Mouse (Mus musculus) liver, embryonic 11.5 days (tissue): ENCODE data around the gene Efnb3. TPM values are rescaled to one million over a fixed set of nuclear protein-coding genes. Genes with fewer than 3 reads are reported as not detected.
A peak's percentile ranks its signal among the peaks of the same experiment; 100 is the strongest.

Experiments
- ATAC-seq: fragments of 200-750 bp; cut with Nextera tagmentation; replicated peaks from 2 replicates; pipeline ENCODE4 v1.8.0; 2017; ENCODE audit warnings: moderate number of reproducible peaks, mild to moderate bottlenecking, moderate TSS enrichment, moderate library complexity; ENCODE audit not compliant: low FRiP score
- DNase-seq: peaks from one replicate; pipeline ENCODE4 v3.0.0-alpha.2; 2017; ENCODE audit warnings: low spot score
- H3K27ac ChIP-seq: fragments of 300-500 bp; sonication (generic); 2 replicates; pipeline ENCODE4 v1.5.1; 2014; ENCODE audit warnings: mild to moderate bottlenecking, low read depth, low read length, control low read depth
- H3K27me3 ChIP-seq: fragments of 300-500 bp; sonication (generic); replicated peaks from 2 replicates; pipeline ENCODE4 v1.6.1; 2014; ENCODE audit warnings: low read length, mixed read lengths; ENCODE audit not compliant: control insufficient read depth, insufficient read depth
- H3K36me3 ChIP-seq: fragments of 300-500 bp; sonication (generic); 2 replicates; pipeline ENCODE4 v1.6.1; 2014; ENCODE audit warnings: mild to moderate bottlenecking, low read length, moderate library complexity, mixed read lengths; ENCODE audit not compliant: control insufficient read depth, insufficient read depth
- H3K4me1 ChIP-seq: fragments of 300-500 bp; sonication (generic); replicated peaks from 2 replicates; pipeline ENCODE4 v1.6.1; 2014; ENCODE audit warnings: low read length, mixed read lengths; ENCODE audit not compliant: control insufficient read depth, insufficient read depth
- H3K4me2 ChIP-seq: fragments of 300-500 bp; sonication (generic); 2 replicates; pipeline ENCODE4 v1.6.1; 2014; ENCODE audit warnings: mild to moderate bottlenecking, control low read depth, moderate library complexity
- H3K4me3 ChIP-seq: fragments of 300-500 bp; sonication (generic); 2 replicates; pipeline ENCODE4 v1.5.1; 2014; ENCODE audit warnings: low read depth, low read length, control low read depth
- H3K9ac ChIP-seq: fragments of 300-500 bp; sonication (generic); 2 replicates; pipeline ENCODE4 v1.6.1; 2014; ENCODE audit warnings: low read depth, low read length, control low read depth
- H3K9me3 ChIP-seq: fragments of 300-500 bp; sonication (generic); 2 replicates; pipeline ENCODE4 v1.6.1; 2016; ENCODE audit warnings: low read length, inconsistent platforms, mixed read lengths; ENCODE audit not compliant: control insufficient read depth
- WGBS: fragments of 180-500 bp; shearing (Covaris S2); extraction: QIAGEN DNeasy Blood & Tissue Kit; methylation state at CpG from one replicate; pipeline ENCODE4 v1.1.7; 2014; 5-methylcytosine and 5-hydroxymethylcytosine counted together
- polyA plus RNA-seq: library from polyadenylated mRNA; unstranded; fragments of >200 nt; fragmentation: Nextera tagmentation; extraction: Ambion mirVana; gene quantifications from 2 replicates; pipeline ENCODE4 v1.2.1, GENCODE M21; 2014

The Efnb3 gene
- polyA plus RNA-seq, 1 experiment from 2014 or later: 2.4 TPM

DNA sequence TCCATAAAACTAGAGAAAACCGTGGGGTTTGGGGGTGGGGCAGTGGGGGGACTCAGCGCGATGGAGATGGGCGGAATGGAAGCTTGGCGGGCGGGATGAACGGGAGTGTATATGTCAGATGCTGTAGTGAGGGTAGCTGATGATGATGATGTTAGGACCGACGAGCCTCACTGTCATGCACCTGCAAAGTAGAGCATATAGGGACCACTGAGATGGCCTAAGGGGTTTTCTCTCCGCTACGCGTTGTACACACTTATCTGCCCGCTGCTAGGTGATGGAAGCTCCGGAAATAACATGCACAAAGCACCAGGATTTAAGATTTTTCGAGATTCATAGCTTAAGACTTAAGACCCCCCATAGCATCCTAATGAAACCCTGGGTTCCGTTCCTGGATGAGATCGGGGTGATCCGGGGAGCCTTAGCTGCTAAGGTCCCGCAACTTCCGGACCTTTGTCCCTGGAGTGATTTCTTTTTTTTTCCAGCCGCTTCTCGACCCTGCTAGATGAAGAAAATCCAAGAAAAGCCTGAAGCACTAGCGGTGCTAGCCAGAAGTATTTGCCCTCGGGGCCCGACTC, 20.7 kb upstream of the Efnb3 start:
- DNase-seq (no peak), ATAC-seq (no peak)
- Histone ChIP-seq H3K36me3 (no peaks in the 10 kb centered on the region), H3K27me3 (no peaks in the 10 kb centered on the region), H3K4me3 (peak overlapping the region; percentile 71), H3K4me1 (peaks cover 53% of the 10 kb centered on the region), H3K4me2 (peak overlapping the region; percentile 85), H3K27ac (peak overlapping the region; percentile 95), H3K9ac (peak overlapping the region; percentile 92), H3K9me3 (no peaks in the 10 kb centered on the region)
- WGBS: under 1% methylated on average over 25 of the region's 25 CpGs

DNA sequence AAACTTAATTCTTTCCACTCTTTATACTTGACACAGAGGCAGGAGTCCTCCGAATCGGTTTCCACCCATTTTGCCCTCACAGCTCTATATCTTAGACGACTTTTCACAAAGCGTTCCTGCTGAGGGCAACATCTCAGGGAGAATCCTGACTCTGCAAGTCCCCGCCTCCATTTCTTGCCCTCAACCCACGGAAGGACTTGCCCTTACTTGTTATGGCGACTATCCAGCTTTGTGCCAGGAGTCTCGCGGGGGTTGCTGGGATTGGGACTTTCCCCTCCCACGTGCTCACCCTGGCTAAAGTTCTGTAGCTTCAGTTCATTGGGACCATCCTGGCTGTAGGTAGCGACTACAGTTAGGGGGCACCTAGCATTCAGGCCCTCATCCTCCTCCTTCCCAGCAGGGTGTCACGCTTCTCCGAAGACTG, 20.1 kb upstream of the Efnb3 start, which contains the start of the genes Wrap53 and Trp53:
Gene Wrap53 (minus strand): TSS at position 165 of the 424 bp plus-strand sequence.
Gene Trp53 (plus strand): TSS at position 269 of the 424 bp plus-strand sequence.
- Histone ChIP-seq H3K4me1 (peaks cover 53% of the 10 kb centered on the region), H3K36me3 (no peaks in the 10 kb centered on the region; the same call in 1 of the 2 replicates), H3K27me3 (no peaks in the 10 kb centered on the region), H3K4me3 (peak within 1 kb of the TSS; percentile 71), H3K9ac (peak within 1 kb of the TSS; percentile 92), H3K4me2 (peak within 1 kb of the TSS; percentile 87), H3K9me3 (no peaks in the 10 kb centered on the region), H3K27ac (peak within 1 kb of the TSS; percentile 95)
- DNase-seq (peak; percentile 84), ATAC-seq (peak; percentile 62)
- under 1% methylated on average over 13 of the region's 13 CpGs for WGBS

DNA sequence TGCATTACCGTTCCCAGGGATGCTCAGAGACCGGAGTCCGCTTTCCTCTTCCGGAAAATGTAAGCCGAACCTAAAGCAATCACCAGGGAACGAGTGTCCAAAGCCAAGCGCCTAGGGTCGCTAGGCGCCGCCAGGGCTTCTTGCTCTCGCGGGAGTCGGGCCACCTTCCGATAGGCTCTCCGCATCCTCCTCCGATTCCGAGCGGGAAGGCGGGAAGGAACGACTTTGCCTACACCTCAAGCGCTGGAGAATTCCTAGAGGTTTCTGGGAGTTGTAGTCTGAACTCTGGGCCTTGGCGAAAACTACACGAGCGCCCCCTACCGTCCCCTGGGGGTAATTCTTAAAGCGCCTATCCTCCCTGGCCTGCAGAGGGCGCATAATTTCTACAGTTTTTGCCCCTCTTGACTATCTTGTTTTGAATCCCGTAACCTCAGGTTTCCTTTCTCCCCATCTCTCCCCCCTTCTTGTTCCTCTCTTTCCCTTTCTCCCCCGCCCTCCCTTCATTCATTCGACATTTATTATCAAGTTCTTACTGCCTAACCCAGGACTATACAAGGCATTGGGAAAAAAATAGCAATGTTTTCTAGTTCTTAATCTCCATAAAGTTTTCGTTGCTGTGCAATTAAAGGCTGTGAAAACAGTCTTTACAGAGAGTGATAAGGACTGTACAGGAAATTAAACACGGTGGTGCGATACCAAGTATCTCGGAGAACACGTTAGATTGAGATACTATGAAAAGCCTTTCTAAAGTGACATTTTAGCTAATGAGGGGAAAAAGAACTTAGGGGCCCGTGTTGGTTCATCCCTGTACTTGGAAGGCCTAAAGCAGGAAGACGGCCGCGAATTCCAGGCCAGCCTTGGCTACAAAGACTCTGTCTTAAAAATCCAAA, 19.4 kb upstream of the Efnb3 start:
- Histone ChIP-seq H3K27ac (peak overlapping the region; percentile 95), H3K4me2 (peak overlapping the region; percentile 87), H3K36me3 (peaks cover 3% of the 10 kb centered on the region; the same call in 1 of the 2 replicates), H3K27me3 (no peaks in the 10 kb centered on the region), H3K9me3 (no peaks in the 10 kb centered on the region), H3K4me3 (peak overlapping the region; percentile 71), H3K4me1 (peaks cover 46% of the 10 kb centered on the region), H3K9ac (peak overlapping the region; percentile 92)
- ATAC-seq (peak; percentile 84), DNase-seq (peak; percentile 99)
- 2% methylated on average over 39 of the region's 39 CpGs for WGBS

DNA sequence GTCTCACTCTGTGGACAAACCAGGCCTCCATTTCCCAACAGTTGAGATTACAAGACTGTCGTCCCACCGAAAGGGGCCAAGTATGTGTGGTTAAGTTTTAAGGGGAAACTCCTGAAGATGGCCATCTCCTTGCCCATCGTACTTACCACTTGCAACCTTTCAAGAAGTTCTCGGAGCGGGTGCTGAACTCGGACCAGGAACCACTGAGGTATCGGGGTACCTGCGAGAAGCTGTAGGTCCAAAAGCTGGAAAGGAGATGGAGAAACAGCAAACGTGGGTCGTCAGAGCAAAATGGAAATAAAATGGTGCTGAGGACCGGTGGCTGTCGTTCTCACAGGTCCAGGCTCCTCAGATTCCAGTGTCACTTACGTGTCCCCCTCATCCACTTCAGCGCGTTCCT, 18.3 kb upstream of the Efnb3 start:
- peak overlapping the region; percentile 60; the same call in 1 of the 2 replicates for H3K27ac ChIP-seq
- peaks cover 5% of the 10 kb centered on the region; the same call in 1 of the 2 replicates for H3K36me3 ChIP-seq
- no peak for DNase-seq
- H3K4me2 ChIP-seq: peak overlapping the region; percentile 87
- H3K4me3 ChIP-seq: peak overlapping the region; percentile 71
- peaks cover 41% of the 10 kb centered on the region for H3K4me1 ChIP-seq
- ATAC-seq: no peak
- WGBS: 10% methylated on average over 15 of the region's 15 CpGs
- H3K9me3 ChIP-seq: no peaks in the 10 kb centered on the region
- no peaks in the 10 kb centered on the region for H3K27me3 ChIP-seq
- H3K9ac ChIP-seq: peak overlapping the region; percentile 72

DNA sequence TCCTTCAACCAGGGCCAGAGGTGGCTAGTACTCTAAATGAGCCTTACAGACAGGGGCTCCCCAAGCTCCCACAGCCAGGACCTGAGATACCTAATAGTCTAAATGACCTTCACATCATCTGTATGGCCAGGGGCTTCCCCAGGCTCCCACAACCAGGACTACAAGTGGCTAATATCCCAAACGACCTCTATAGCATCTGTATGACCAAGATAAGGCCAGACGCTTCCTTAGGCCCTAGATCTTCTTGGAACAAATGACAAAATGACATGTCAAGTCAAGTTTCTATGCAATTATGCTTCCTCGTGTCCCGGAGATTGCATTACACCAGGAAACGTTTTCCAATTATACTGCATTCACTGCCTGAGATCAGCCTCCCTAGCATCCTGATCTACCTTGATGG, 16.3 kb upstream of the Efnb3 start:
- H3K36me3 ChIP-seq: peaks cover 11% of the 10 kb centered on the region; the same call in 1 of the 2 replicates
- H3K9ac ChIP-seq: no peak overlapping the region
- H3K4me1 ChIP-seq: peaks cover 33% of the 10 kb centered on the region
- H3K9me3 ChIP-seq: no peaks in the 10 kb centered on the region
- H3K27ac ChIP-seq: peak overlapping the region; percentile 33
- peak overlapping the region; percentile 87 for H3K4me2 ChIP-seq
- H3K4me3 ChIP-seq: peak overlapping the region; percentile 71
- ATAC-seq (no peak), DNase-seq (no peak)
- WGBS: 46% methylated on average over 5 of the region's 5 CpGs
- H3K27me3 ChIP-seq: no peaks in the 10 kb centered on the region

DNA sequence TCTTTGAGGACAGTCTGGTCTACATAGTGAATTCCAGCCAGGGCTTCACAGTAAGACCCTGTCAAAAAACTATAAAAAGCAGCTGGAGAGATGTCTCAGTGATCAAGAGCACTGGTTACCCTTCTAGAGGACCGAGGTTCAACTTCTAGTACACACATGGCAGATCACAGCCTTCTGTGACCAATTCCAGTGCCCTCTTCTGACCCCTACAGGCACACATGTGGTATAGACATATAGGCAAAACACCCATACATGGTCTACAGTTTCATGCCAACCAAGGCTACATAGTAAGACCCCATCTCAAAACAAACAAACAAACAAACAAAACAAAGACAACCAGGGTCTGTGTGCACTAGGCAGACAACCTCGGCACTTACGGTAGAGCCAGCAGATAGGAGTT, 15.2 kb upstream of the Efnb3 start:
- Histone ChIP-seq H3K4me1 (peaks cover 44% of the 10 kb centered on the region), H3K9ac (no peak overlapping the region; the same call in 1 of the 2 replicates), H3K4me2 (peak overlapping the region; percentile 21; the same call in 1 of the 2 replicates), H3K4me3 (no peak overlapping the region), H3K36me3 (peaks cover 21% of the 10 kb centered on the region; the same call in 1 of the 2 replicates), H3K9me3 (no peaks in the 10 kb centered on the region), H3K27me3 (no peaks in the 10 kb centered on the region), H3K27ac (no peak overlapping the region)
- 66% methylated on average over 3 of the region's 3 CpGs for WGBS
- ATAC-seq (no peak), DNase-seq (no peak)

DNA sequence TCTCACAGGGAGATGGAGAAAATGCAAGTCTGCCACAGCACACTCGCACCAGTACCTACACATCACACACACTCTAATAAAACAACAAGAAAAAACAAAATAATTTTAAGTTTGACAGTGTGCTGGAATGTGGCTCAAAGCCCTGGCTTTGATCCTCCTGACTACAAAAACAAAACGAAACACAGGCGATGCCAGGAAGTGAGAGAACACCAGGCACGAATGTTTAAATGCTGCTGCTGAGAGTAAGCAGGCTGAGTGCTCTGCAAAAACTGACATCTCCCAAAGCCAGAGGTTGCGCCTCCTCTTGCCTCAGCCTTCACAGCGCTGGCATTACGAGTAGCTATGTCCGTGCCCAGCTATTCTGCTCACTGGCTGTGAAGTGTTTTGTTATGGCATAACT, 5.1 kb upstream of the Efnb3 start:
- H3K27me3 ChIP-seq: peaks cover 13% of the 10 kb centered on the region
- no peak for DNase-seq
- no peak for ATAC-seq
- H3K9ac ChIP-seq: no peak overlapping the region
- 79% methylated on average over 8 of the region's 8 CpGs for WGBS
- H3K4me2 ChIP-seq: no peak overlapping the region
- no peak overlapping the region for H3K27ac ChIP-seq
- H3K4me3 ChIP-seq: no peak overlapping the region
- H3K4me1 ChIP-seq: peaks cover 20% of the 10 kb centered on the region
- peaks cover 11% of the 10 kb centered on the region; the same call in 1 of the 2 replicates for H3K36me3 ChIP-seq
- H3K9me3 ChIP-seq: no peaks in the 10 kb centered on the region

DNA sequence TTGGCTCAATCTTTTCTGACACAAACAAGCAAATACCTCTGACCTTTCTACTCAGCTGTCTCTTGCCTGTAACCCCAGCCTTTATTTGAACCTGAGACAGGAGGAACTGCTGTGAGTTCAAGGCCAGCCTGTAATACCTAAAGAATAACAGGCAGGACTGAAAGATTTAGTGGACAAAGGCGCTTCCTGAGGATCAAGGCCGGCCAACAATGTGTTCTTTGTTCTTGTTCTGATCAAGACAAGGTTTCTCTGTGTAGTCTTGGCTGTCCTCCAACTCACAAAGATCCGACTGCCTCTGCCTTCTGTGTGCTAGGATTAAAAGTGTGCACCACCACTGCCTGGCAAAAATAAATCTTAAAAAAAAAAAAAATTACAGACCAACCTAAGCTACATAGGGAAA, 4.4 kb upstream of the Efnb3 start:
- peaks cover 24% of the 10 kb centered on the region for H3K4me1 ChIP-seq
- H3K9ac ChIP-seq: no peak overlapping the region
- DNase-seq (peak; percentile 30), ATAC-seq (no peak)
- H3K4me2 ChIP-seq: no peak overlapping the region
- 85% methylated on average over 3 of the region's 3 CpGs for WGBS
- peaks cover 20% of the 10 kb centered on the region for H3K27me3 ChIP-seq
- no peak overlapping the region for H3K27ac ChIP-seq
- H3K4me3 ChIP-seq: no peak overlapping the region
- H3K36me3 ChIP-seq: peaks cover 11% of the 10 kb centered on the region; the same call in 1 of the 2 replicates
- no peaks in the 10 kb centered on the region for H3K9me3 ChIP-seq
